Mouse (Mus musculus) myocyte (in vitro differentiated cells): ENCODE measurements at regions not wholly inside any gene's neighbourhood (a gene's known extent, or its start where the extent isn't known, plus 50 kb on each side); places are given as distances from the start of the nearest gene placed in this dataset.

Experiments used
- MYOG ChIP-seq, 3 experiments: IDR thresholded peaks; one replicate each; pipeline ENCODE4 v1.6.1; 2011; ENCODE audit warnings: control low read depth in 2 of 3, low read depth in 2 of 3, mild to moderate bottlenecking in 2 of 3; ENCODE audit not compliant: insufficient read length in 2 of 3, control insufficient read depth in 1 of 3, insufficient read depth in 1 of 3
- POLR2A ChIP-seq: IDR thresholded peaks from one replicate; pipeline ENCODE4 v1.6.1; 2011; ENCODE audit warnings: low read depth, mild to moderate bottlenecking, control low read depth, moderate library complexity; ENCODE audit not compliant: insufficient read length
- USF1 ChIP-seq: IDR thresholded peaks from one replicate; pipeline ENCODE4 v1.6.1; 2011; ENCODE audit warnings: low read depth, mild to moderate bottlenecking, control low read depth, moderate library complexity

DNA sequence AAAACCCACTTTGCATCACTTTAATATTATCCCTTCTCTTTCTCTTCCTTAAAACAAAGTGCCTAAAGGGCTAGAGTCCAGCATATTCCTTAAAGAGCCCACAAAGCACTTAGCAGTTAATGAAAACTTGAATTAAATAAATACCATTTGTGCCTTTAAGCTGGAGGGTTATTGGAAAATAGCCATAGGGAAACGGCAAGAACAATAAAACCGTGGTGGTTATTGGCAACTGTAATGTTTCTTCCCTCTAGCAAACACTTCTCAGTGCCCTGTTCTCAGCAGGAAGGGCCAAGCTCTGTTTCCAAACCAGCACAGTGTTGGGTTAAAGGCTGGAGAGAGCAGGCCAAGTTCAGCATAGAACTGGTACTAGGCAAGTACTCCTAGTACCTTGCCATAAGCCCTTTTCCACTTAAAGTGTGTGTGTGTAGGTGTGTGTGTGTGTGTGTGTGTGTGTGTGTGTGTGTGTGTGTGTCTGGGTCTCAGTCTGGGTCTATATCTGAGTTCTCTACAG lies 313.4 kb downstream of the Fsip2 start:
- TF ChIP-seq POLR2A (no peak), MYOG (IDR thresholded peaks at IDR 0.05; ENCODE audit: control insufficient read depth in 1 of 3, insufficient read depth in 1 of 3, insufficient read length in 2 of 3, low read depth in 2 of 3) (no peak), USF1 (no peak)
